8 mouse cellular contexts compared by ENCODE assay signal in the genomic region with DNA sequence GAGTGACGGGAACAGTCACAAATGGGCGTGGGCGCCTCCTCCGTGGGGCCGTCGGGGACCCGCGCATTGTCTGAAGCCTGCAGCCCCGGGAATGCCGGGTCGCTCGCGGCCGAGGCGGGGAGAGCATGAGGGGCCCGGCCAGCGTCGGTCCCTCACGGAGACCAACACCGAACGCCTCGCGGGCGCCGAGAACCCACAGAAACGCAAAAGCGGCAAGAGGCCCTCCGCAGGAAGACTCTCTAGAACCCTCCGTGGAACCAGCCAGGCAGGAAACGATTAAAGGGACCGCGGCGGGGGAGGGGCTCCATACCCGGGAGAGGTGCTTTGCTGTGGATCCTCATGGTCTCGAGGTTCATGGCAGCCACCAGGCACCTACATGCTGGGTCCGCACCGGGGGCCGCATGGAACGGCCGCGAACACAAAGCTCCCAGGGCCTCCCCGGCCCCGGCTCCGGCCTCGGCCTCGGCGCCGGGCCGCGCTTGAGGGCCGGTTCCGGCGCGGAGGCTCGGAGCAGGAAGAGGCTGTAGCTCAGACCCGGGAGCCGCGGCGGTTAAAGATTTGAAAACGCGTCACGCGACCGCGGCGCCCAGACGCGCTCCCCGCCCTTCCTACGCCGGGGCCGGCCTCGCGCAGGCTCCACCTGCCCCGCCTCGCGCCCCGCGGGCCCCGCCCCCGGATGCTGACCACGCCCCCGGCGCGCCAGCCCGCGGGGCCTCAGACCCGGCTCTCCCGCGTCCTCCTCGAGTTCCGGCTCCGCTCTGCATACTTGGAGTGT. TPM values are rescaled to one million over a fixed set of nuclear protein-coding genes. Genes with fewer than 3 reads are reported as not detected.
DNase-seq lines count a peak whose midpoint lies in the region; ATAC-seq and TF ChIP-seq lines count a peak whose summit lies in the region.

Gene Dbf4, minus strand, starts transcription at position 560 of the 775 bp plus-strand sequence.
Gene Slc25a40, plus strand, starts transcription at position 694 of the 775 bp plus-strand sequence.

- ATAC-seq in hindbrain, embryonic 11.5 days (ENCODE audit: low FRiP score) = peak; percentile 97
- ATAC-seq in lung, postnatal 0 days = peak; percentile 98

- peak within 1 kb of the TSS; percentile 69 for H3K27ac ChIP-seq in hindbrain, embryonic 11.5 days (ENCODE audit: low read depth, low read length)
- peak within 1 kb of the TSS; percentile 86 for H3K27ac ChIP-seq in lung, postnatal 0 days (ENCODE audit: low read length)

- peaks cover 4% of the 10 kb centered on the region; the same call in 1 of the 2 replicates for H3K36me3 ChIP-seq in hindbrain, embryonic 11.5 days (ENCODE audit: control insufficient read depth, insufficient read depth, low read length)
- no peaks in the 10 kb centered on the region; the same call in 1 of the 2 replicates for H3K36me3 ChIP-seq in lung, postnatal 0 days (ENCODE audit: insufficient read depth, low read length)

- H3K9ac ChIP-seq in hindbrain, embryonic 11.5 days (ENCODE audit: low read depth, low read length) = peak within 1 kb of the TSS; percentile 67
- peak within 1 kb of the TSS; percentile 81 for H3K9ac ChIP-seq in lung, postnatal 0 days (replicated peaks; ENCODE audit: low read depth)

- WGBS in hindbrain, embryonic 11.5 days = under 1% methylated on average over 57 of the region's 93 CpGs
- 2% methylated on average over 65 of the region's 93 CpGs for WGBS in lung, postnatal 0 days

- no peak for TF ChIP-seq CTCF in lung, postnatal 0 days (IDR thresholded peaks at IDR 0.05)

- no peaks in the 10 kb centered on the region for H3K4me1 ChIP-seq in hindbrain, embryonic 11.5 days (replicated peaks; ENCODE audit: control insufficient read depth, insufficient read depth, low read length)
- H3K4me1 ChIP-seq in lung, postnatal 0 days (ENCODE audit: insufficient read depth, low read depth, low read length) = peaks cover 3% of the 10 kb centered on the region; the same call in 1 of the 2 replicates

- TF ChIP-seq EP300 in lung, postnatal 0 days (IDR thresholded peaks at IDR 0.05) = no peak

- H3K9me3 ChIP-seq in hindbrain, embryonic 11.5 days (ENCODE audit: control insufficient read depth, low read length) = no peaks in the 10 kb centered on the region
- H3K9me3 ChIP-seq in lung, postnatal 0 days (ENCODE audit: low read length) = no peaks in the 10 kb centered on the region

- peak within 1 kb of the TSS; percentile 41 for H3K4me2 ChIP-seq in hindbrain, embryonic 11.5 days (replicated peaks; ENCODE audit: low read depth, low read length)
- H3K4me2 ChIP-seq in lung, postnatal 0 days (replicated peaks; ENCODE audit: low read depth, low read length) = peak within 1 kb of the TSS; percentile 94

- DNase-seq in NIH3T3 (ENCODE audit: low read depth) = peak; percentile 96
- peak; percentile 89 for DNase-seq in cerebellum, adult 9-11 months
- peak; percentile 59 to 87 for DNase-seq in frontal cortex, adult 2 months (ENCODE audit: extremely low spot score in 1 of 2, low spot score in 1 of 2)
- DNase-seq in hindbrain, embryonic 11.5 days (ENCODE audit: low spot score) = peak; percentile 96
- DNase-seq in layer of hippocampus, adult 9-11 months = peak; percentile 87
- DNase-seq in lung, postnatal 0 days (ENCODE audit: low spot score) = peak; percentile 95
- DNase-seq in ovary, postnatal 10 days (ENCODE audit: low spot score) = peak; percentile 84
- DNase-seq in thymus, postnatal 0 days (ENCODE audit: low spot score) = peak; percentile 92

- peak within 1 kb of the TSS; percentile 49 for H3K4me3 ChIP-seq in hindbrain, embryonic 11.5 days (ENCODE audit: low read depth, low read length)
- peak within 1 kb of the TSS; percentile 88 for H3K4me3 ChIP-seq in lung, postnatal 0 days (ENCODE audit: low read depth, low read length)

- no peaks in the 10 kb centered on the region for H3K27me3 ChIP-seq in hindbrain, embryonic 11.5 days (ENCODE audit: control insufficient read depth, insufficient read depth, low read length)
- H3K27me3 ChIP-seq in lung, postnatal 0 days (replicated peaks; ENCODE audit: insufficient read depth, low read length) = no peaks in the 10 kb centered on the region

RNA-seq across cellular contexts. Expression of gene Dbf4, which starts in this region (rescaled TPM):
- polyA plus RNA-seq in frontal cortex, adult 2 months (2012; rRNA removed) = 2.2 and 2.3 TPM in 2 replicates
- polyA plus RNA-seq in hindbrain, embryonic 11.5 days (2014; fragmentation: Nextera tagmentation; extraction: Ambion mirVana) = 65.7 and 68.2 TPM in 2 replicates
- 10.5 and 10.8 TPM in 2 replicates for polyA plus RNA-seq in lung, postnatal 0 days (2015; fragmentation: Nextera tagmentation; extraction: Ambion mirVana)
- polyA plus RNA-seq in thymus, postnatal 0 days (2015; fragmentation: Nextera tagmentation; extraction: Ambion mirVana) = 44.4 and 46.4 TPM in 2 replicates

RNA-seq across cellular contexts. Expression of gene Slc25a40, which starts in this region (rescaled TPM):
- polyA plus RNA-seq in frontal cortex, adult 2 months (2012; rRNA removed) = 11.5 and 13.4 TPM in 2 replicates
- 10.4 and 10.7 TPM in 2 replicates for polyA plus RNA-seq in hindbrain, embryonic 11.5 days (2014; fragmentation: Nextera tagmentation; extraction: Ambion mirVana)
- 8.6 and 9.0 TPM in 2 replicates for polyA plus RNA-seq in lung, postnatal 0 days (2015; fragmentation: Nextera tagmentation; extraction: Ambion mirVana)
- polyA plus RNA-seq in thymus, postnatal 0 days (2015; fragmentation: Nextera tagmentation; extraction: Ambion mirVana) = 10.6 and 11.5 TPM in 2 replicates

Comparison
In these comparisons a context has a peak if more than half of its experiments do, and no peak if none do; other contexts are left out.
1. Peak in every context shown above with its lines: DNase-seq, ATAC-seq, H3K4me3 ChIP-seq and H3K27ac ChIP-seq.